Comparison of ENCODE assay signal across 11 mouse cellular contexts in genomic region chr2:5749210-5749609, GRCm38 (mm10).
"Had no signal": no experiment of that assay in that cellular context is flagged by ENCODE, and none has a peak within 500 bp of the region (broad histone marks: within the 10 kb centered on the region; RNA-seq: fewer than 3 reads in every experiment).

No protein-coding gene starts in this region.

- H3K9ac ChIP-seq: intestine, embryonic 15.5 days; limb, embryonic 15.5 days; midbrain, embryonic 13.5 days; neural tube, embryonic 15.5 days had no signal

- ATAC-seq: intestine, embryonic 15.5 days; midbrain, embryonic 13.5 days had no signal

- H3K4me2 ChIP-seq: intestine, embryonic 15.5 days; limb, embryonic 15.5 days; midbrain, embryonic 13.5 days; neural tube, embryonic 15.5 days had no signal

- H3K9me3 ChIP-seq: intestine, embryonic 15.5 days; limb, embryonic 15.5 days; midbrain, embryonic 13.5 days; neural tube, embryonic 15.5 days had no signal

- H3K4me3 ChIP-seq: intestine, embryonic 15.5 days; layer of hippocampus, adult 2 months; limb, embryonic 15.5 days; midbrain, embryonic 13.5 days; myocyte; neural tube, embryonic 15.5 days had no signal

- H3K4me1 ChIP-seq: intestine, embryonic 15.5 days; midbrain, embryonic 13.5 days; neural tube, embryonic 15.5 days had no signal

- DNase-seq: kidney, postnatal 4 days; lung, adult 18-20 months; right cerebral cortex, adult 18-20 months; right cerebral cortex, postnatal 25 days; thymus, postnatal 36 days had no signal

- H3K27me3 ChIP-seq: intestine, embryonic 15.5 days; limb, embryonic 15.5 days; midbrain, embryonic 13.5 days; neural tube, embryonic 15.5 days had no signal

- H3K27ac ChIP-seq: intestine, embryonic 15.5 days; layer of hippocampus, adult 2 months; limb, embryonic 15.5 days; midbrain, embryonic 13.5 days; neural tube, embryonic 15.5 days had no signal

- H3K36me3 ChIP-seq: intestine, embryonic 15.5 days; limb, embryonic 15.5 days; midbrain, embryonic 13.5 days; neural tube, embryonic 15.5 days had no signal
